Mouse (Mus musculus): ENCODE data around the gene Fap.

The Fap gene

GRCm38 (mm10) chr2:62460231-62460710 lies 113.6 kb downstream of the Fap start:
- DNase-seq (ENCODE audit: extremely low spot score) = no peak

GRCm38 (mm10) chr2:62459241-62460174 lies 114.4 kb downstream of the Fap start:
- no peak for DNase-seq (ENCODE audit: extremely low spot score)

GRCm38 (mm10) chr2:62458070-62458469 lies 115.8 kb downstream of the Fap start:
- DNase-seq (ENCODE audit: extremely low spot score) = peak; percentile 8

GRCm38 (mm10) chr2:62454991-62455390 lies 118.9 kb downstream of the Fap start:
- DNase-seq (ENCODE audit: extremely low spot score) = no peak

- no peak for DNase-seq (ENCODE audit: extremely low spot score)
These were observed 119.8 kb downstream of the Fap start for GRCm38 (mm10) chr2:62454033-62454432.

Measured in embryo, embryonic 9.5 days (tissue).